Mouse (Mus musculus): ENCODE results near the gene Tmc1.

- TF ChIP-seq CHD2 (IDR thresholded peaks at IDR 0.05; ENCODE audit: low read depth, low read length) (no peak), MAFK (IDR thresholded peaks at IDR 0.05; ENCODE audit: insufficient read depth, low read depth, low read length) (no peak), ZNF384 (IDR thresholded peaks at IDR 0.05; ENCODE audit: low read depth, low read length) (no peak), ZC3H11A (IDR thresholded peaks at IDR 0.05; ENCODE audit: borderline replicate concordance, low read depth, low read length) (no peak), HCFC1 (IDR thresholded peaks at IDR 0.05; ENCODE audit: borderline replicate concordance, insufficient read depth, low read length) (no peak)
Observed at GRCm38 (mm10) chr19:20775681-20776080, 178.3 kb downstream of the Tmc1 start.

Measured in ES-E14 (cell line).